Mouse (Mus musculus) right cerebral cortex, postnatal 14 days (tissue): ENCODE results near the gene 2410137M14Rik.
A peak's percentile ranks its signal among the peaks of the same experiment; 100 is the strongest.

Source experiments
- DNase-seq: peaks from one replicate; pipeline ENCODE4 v3.0.0; 2022

2410137M14Rik gene

DNA sequence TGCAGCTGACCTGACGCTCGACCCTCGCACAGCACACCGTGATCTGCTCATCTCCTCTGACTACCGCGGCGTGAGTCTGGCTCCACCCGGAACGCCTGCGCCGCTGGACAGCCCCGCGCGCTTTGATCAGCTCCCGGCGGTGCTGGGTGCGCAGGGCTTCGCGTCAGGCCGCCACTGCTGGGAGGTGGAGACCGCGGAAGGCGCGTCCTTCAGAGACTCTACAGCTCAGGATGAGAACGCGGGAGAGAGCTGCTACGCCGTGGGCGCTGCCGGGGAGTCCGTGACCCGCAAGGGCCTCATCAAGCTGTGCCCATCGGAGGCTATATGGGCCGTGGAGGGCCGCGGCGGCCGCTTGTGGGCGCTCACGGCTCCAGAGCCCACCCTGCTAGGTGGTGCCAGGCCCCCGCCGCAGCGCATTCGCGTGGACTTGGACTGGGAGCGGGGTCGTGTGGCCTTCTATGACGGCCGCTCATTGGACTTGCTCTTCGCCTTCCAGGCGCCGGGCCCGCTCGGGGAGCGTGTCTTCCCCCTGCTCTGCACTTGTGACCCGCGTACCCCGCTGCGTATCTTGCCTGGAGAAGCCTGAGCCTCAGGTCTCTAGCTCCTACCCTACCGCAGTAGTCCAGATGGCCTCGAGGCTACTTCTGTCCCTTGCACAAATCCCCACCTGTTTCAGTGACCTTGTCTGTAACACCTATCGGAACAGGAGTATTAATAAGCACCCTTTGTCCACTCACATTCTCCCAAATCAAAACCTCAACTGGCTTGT, 33.8 kb downstream of the 2410137M14Rik start:
- peak; percentile 67 for DNase-seq

DNA sequence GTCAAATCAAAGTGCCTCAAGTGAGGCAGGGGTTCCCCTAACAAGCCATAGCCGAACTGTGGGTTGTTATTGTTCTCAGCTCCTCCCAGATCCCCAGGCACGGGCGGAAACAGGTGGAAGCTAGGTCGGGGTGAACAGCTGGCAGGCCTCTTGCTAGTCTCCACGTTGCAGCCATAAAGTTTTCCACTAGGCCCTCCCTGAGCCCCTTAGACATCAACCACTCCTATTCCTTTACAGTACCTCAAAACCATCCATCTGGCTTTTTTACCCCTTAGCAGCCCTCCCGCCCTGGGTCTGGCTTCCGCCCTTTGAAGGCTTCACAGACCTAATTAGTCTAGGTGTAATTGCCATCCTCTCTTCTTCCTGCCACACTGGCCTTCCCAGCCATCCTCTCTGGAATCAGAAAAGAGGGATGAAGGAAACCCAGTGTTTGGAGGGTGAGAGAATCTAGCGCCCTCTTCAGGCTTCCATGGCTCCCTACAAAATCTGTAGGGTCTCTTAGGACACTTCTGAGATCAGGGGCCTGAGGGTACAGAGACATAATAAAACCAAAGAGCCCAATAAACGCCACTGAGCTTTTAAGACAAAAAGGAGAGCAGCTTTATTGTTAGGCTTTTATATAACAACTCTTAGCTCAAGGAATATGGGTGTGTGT, 36.8 kb downstream of the 2410137M14Rik start:
- no peak for DNase-seq

DNA sequence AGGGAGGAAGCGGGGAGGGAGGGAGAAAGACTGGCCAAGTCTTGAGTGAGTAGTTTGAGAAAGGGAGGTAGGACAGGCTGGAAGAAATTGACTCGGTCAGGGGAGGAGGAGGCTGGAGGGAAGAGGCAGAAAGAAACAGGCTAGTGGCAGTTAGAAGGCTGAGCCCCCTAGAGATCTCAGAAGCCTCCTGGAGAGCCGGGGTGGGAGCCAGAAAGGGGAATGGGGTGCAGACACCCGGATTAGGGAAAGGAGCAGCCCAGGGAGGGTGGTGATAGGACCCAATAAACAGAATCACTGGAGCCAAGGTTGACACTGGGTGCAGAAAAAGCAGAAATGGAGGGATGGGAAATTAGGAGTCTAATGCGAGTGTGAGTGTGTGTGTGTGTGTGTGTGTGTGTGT, 37.3 kb downstream of the 2410137M14Rik start:
- DNase-seq = no peak

DNA sequence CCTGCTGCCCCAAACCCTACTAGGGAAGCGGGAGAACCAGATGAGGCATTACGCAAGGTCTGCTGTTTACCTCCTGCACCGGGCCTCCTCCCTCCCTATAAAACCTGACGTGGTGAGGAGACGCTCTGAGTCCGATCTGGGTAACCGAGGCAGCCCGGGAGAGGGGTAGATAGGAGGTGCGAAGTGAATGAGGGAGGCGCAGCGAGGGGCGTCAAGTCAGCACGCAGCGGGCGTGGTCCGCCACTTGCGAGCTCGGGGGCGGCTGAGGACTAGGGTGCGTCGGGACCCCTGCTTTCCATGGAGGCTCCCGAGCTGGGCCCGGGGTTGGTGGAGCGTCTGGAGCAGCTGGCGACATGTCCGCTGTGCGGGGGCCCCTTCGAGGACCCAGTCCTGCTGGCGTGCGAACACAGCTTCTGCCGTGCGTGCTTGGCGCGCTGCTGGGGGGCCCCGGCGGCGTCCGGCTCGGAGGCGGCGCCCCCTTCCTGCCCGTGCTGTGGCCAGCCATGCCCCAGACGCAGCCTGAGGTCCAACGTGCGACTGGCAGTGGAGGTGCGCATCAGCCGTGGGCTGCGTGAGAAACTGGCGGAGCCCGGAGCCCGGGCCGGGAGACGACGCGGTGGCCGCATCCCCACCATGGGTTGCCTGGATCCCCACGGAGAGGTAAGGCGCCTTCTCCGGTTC, 38.1 kb downstream of the 2410137M14Rik start, which contains the start of gene Rnf39:
Gene Rnf39 (plus strand): TSS at position 128 of the 681 bp plus-strand sequence.
- peak; percentile 29 for DNase-seq

DNA sequence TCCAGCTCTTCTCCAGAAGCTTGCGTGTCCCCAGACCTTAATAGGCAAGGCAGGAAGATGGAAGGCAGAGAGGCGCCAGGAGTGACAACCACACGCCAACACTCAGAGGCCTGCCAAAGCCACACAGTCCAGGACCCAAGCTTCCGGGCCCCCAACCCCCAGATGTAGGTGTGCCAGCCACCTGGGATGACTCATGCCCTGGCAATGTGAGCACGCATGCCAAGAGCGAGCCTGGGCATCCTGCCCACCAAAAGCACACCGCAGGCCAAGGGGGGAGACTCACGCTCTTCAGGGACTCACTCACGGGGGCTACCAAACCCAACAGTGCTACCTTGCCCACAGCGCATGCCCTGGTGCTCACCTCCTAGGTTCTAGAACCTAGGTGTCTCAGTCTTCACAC, 38.6 kb downstream of the 2410137M14Rik start:
- peak; percentile 25 for DNase-seq

DNA sequence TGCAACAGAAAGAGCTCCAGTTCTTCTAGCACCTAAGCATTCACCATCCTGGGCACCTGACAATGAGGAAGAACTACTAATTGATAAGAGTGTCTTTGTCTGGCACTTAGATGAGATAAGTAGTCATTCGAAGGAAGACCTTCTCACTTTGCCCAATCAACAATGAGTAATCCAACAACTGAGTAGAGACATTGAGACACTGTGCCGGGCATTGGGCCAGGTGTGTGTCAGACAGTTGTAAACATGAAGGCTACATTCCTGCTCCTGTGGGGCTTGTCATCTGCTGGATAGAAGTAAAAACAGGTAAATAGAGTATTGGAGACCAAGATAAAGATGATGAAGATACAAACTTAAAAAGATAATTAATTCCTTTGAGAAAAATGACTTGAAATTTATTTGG, 43.0 kb downstream of the 2410137M14Rik start:
- no peak for DNase-seq

DNA sequence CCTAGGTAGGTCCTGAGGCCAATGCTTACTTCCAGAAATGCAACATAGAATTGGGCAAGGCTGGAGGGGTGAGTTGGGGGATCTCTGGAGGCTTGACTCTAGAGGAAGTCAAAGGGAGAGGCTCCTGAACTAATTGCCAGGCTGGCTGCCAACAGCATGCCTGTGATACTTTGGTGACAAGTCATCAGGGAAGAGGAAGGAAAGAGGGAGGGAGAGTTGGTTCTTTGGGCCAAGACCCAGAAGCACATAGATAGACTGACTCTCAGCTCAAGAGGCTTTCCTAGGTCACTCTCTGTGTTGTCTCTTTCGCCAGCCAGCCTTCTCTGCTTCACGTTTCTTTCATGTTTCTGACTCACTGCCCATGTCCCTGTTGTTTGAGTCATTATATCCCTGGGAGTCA, 49.2 kb downstream of the 2410137M14Rik start:
- DNase-seq = no peak

DNA sequence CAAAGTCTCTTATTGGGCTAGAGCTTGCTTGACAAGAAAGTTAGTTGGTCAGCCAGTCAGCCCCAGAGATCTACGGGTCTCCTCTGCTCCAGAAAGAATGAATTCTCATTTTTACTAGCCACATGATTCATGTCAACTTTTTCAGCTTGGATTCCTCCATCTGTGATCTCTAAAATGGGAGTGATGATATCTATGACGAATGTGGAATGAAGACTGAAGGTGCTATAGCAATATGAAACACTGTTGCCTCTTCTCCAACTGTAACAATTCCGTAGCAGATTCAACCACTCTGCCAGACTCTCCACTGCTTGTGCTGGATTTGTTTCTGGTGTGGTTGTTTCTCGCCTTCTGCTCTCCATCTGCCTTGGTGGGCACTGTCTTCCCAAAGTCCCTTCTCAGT, 49.9 kb downstream of the 2410137M14Rik start:
- no peak for DNase-seq

DNA sequence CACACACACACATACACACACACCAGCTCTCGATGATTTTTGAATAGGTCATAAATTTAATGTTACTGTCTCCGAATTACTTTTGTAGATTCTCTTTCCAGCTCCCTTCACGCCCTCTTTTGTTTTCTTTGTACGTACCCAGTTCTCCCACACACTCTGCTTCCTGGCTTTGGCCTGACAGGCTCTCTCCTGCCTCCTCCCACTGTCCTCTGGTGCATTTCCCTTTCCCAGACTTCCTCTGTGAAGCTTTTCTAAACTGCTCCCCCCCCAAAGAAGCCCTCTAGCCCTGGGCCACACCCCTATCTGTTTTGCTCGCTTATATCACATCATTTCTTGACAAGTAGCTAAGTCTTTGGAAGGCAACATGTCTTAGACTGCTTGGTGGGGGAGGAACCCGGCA, 50.8 kb downstream of the 2410137M14Rik start:
- DNase-seq = no peak

DNA sequence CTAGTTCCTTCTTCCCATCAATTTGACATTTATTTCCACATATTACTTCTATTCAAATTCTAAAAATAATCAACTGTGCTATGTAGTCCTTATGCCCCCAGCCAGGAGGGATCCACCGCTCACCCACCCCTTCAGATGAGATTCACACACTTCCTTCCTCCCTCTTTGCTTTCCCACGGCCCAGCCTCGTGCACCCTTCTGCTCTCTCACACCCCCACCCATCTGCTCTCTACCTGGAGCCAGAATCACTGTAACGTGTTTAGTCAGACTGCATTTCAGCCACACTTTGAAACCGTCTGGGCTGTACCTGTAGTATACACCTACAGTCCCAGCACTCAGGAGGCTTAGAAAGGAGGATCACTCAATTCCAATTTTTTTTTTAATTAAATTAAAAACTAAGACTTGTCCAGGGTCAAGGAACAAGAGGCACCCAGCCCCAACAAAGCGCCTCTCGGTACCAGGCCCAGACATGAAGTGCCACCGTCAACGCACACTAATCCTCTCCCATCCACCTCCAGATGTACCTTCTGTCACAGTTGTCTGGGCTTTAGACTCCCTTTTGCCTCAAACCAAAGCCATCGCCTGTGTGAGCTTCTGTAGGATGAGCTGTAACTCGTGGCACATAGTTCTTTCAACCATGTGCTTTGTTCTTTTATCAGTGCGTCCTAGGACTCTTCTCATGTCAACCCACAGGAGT, 51.7 kb downstream of the 2410137M14Rik start:
- no peak for DNase-seq
